Mouse (Mus musculus) stomach, adult 2 months (tissue): ENCODE measurements around the gene Olfr1294. TPM values are rescaled to one million over a fixed set of nuclear protein-coding genes. Genes with fewer than 3 reads are reported as not detected.

Experiments used
- polyA plus RNA-seq: library from polyadenylated mRNA; depleted of rRNA; stranded (reverse); fragments of >200 nt; gene quantifications from 2 replicates; pipeline ENCODE4 v1.2.3, GENCODE M21; 2012; rRNA removed

Gene Olfr1294
- polyA plus RNA-seq = not detected in 2 replicates

GRCm38 (mm10) chr2:111540191-111540590, at the start of gene Olfr1294:
Gene Olfr1294, minus strand, starts transcription at chr2:111540291.

GRCm38 (mm10) chr2:111569581-111569980, 29.5 kb upstream of the Olfr1294 start, which contains the start of gene Olfr1295:
Gene Olfr1295, minus strand, starts transcription at chr2:111569681.

GRCm38 (mm10) chr2:111524903-111525302, 15.2 kb downstream of the Olfr1294 start, which contains the start of gene Olfr1293-ps:
Gene Olfr1293-ps, plus strand, starts transcription at chr2:111525203.

GRCm38 (mm10) chr2:111496880-111497279, 43.2 kb downstream of the Olfr1294 start, which contains the start of gene Olfr1291-ps1:
Gene Olfr1291-ps1, plus strand, starts transcription at chr2:111497180.

GRCm38 (mm10) chr2:111493729-111494128, 46.4 kb downstream of the Olfr1294 start, which contains the start of gene Olfr1290:
Gene Olfr1290, minus strand, starts transcription at chr2:111493829.

Other genes with a start within 250 kb of the Olfr1294 start
- not detected in 2 replicates for gene Olfr1279, start 239.7 kb downstream of the Olfr1294 start, polyA plus RNA-seq
- gene Olfr1280, start 226.3 kb downstream of the Olfr1294 start, polyA plus RNA-seq = not detected in 2 replicates
- not detected in 2 replicates for gene Olfr1281, start 213.8 kb downstream of the Olfr1294 start, polyA plus RNA-seq
- gene Olfr1282, start 204.2 kb downstream of the Olfr1294 start, polyA plus RNA-seq = not detected in 2 replicates
- not detected in 2 replicates for gene Olfr1283, start 173.5 kb downstream of the Olfr1294 start, polyA plus RNA-seq
- not detected in 2 replicates for gene Olfr1284, start 164.8 kb downstream of the Olfr1294 start, polyA plus RNA-seq
- gene Olfr1286, start 117.2 kb downstream of the Olfr1294 start, polyA plus RNA-seq = not detected in 2 replicates
- not detected in 2 replicates for gene Olfr1287, start 91.1 kb downstream of the Olfr1294 start, polyA plus RNA-seq
- gene Olfr1288, start 66.2 kb downstream of the Olfr1294 start, polyA plus RNA-seq = not detected in 2 replicates
- not detected in 2 replicates for gene Olfr1289, start 59.5 kb downstream of the Olfr1294 start, polyA plus RNA-seq
- not detected in 2 replicates for gene Olfr1290, start 46.5 kb downstream of the Olfr1294 start, polyA plus RNA-seq
- not detected in 2 replicates for gene Olfr1291-ps1, start 43.1 kb downstream of the Olfr1294 start, polyA plus RNA-seq
- not detected in 2 replicates for gene Olfr1293-ps, start 15.1 kb downstream of the Olfr1294 start, polyA plus RNA-seq
- not detected in 2 replicates for gene Olfr1295, start 29.4 kb upstream of the Olfr1294 start, polyA plus RNA-seq
- not detected in 2 replicates for gene Olfr1297, start 86.2 kb upstream of the Olfr1294 start, polyA plus RNA-seq
- gene Olfr1298, start 108.9 kb upstream of the Olfr1294 start, polyA plus RNA-seq = not detected in 2 replicates
- not detected in 2 replicates for gene Olfr1299, start 121.1 kb upstream of the Olfr1294 start, polyA plus RNA-seq
- gene Olfr1301, start 210.7 kb upstream of the Olfr1294 start, polyA plus RNA-seq = not detected in 2 replicates
- gene Olfr1302, start 237.1 kb upstream of the Olfr1294 start, polyA plus RNA-seq = not detected in 2 replicates